Mouse (Mus musculus) testis, postnatal 14 days (tissue): ENCODE results near the gene Gm7534.

Experiments used
- DNase-seq: peaks from one replicate; pipeline ENCODE4 v3.0.0; 2021; ENCODE audit warnings: low spot score

Gm7534 gene

GRCm38 (mm10) chr4:134202904-134203303 lies at the start of gene Gm7534:
Gene Gm7534 (minus strand): TSS chr4:134203004.
- DNase-seq: no peak

GRCm38 (mm10) chr4:134252131-134252910 lies 49.5 kb upstream of the Gm7534 start:
- no peak for DNase-seq

- no peak for DNase-seq
Measured at GRCm38 (mm10) chr4:134251241-134252130, 48.7 kb upstream of the Gm7534 start.

DNA sequence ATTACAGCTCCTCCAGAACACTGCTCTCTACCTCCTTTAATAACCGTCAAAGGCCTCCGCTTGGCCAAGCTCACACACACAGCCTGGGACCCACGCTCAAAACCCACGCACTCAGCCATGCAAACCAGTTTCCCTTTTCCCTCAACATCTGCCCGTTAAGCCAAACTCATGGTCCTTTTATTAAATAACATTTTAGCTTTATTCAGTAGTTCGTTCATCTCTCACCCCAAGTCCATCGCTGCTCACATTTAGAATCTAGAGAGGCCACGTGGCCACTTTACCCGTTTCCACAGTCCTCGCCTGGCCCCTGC lies 48.1 kb upstream of the Gm7534 start:
- DNase-seq: no peak

DNA sequence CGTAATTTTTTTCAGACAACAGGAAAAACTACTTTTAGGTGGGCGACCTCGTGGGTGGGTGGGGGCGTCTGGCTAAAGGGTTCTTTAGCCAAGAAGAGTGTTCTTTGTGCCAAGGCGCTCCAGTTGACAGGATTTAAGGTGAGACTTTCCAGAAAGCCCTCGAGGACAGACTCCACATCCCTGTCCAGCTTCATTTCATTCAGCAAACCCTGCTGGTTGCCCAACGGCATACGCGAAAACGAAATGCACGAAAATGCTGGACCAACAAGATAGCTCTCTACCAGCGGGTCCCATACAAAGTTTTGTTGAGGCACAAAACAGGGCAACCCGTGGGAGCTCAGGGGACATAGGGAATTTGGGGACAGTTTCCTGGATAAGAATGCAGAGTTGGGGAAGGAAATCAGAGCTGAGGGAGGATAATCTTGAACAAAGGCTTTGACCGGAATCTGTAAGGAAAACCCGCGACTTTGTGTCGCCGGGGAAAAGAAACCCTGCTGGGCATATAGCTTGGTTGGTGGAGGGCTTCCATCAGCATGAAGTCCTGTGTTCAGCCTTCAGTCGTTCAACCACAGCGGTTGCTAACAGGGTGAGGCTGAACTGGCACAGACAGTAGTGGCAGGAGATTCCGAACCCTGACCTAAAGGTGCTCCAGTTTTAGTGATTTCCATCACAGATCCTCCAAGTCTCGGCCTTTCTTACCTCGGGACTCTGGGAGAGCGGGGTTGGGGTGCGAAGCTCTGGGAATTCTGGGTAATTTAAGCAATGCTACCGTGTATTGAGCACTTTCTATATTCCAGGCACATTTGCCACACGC lies 47.5 kb upstream of the Gm7534 start:
- no peak for DNase-seq

DNA sequence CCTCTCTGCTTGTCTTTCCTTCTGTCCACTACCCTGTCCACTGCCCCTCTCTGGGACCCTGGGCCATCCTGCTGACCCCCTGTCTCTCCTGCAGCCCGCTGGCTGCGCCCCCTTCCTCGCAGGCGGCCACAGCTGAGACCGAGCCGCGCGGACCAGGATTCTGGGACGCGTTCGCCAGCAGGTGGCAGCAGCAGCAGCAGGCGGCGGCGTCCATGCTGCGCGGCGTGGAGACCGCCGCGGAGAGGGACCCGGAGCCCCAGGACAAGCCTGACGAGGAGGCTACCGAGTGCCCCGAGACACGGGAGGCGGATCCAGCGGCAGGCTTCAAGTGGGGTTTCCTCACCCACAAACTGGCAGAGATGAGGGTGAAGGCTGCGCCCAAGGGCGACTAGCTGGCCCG lies 46.8 kb upstream of the Gm7534 start:
- DNase-seq: peak; percentile 68

DNA sequence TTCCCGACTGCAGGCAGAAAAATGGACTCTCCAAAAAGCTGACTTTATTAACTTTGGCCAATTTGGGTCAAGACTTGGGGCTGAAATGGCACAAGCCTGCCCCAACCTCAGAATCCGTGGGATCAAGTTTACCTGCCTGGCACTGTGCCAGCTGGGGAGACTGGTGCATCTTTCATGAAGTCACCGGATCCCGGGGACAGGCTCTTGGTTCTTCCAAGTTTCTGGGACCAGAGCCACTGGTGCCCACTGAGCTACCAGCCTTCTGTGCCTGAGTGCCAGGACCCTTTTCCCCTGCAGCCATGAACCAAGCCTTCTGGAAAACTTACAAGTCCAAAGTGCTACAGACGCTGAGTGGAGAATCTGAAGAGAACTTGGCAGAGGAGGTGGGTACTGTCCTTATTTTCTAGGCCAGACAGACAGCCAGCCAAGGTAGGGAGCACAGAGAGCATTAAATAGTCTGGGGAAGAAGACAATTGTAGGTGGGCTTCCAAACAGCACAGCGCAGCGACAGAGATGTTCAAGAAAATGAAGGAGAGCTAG lies 44.0 kb upstream of the Gm7534 start, which contains the start of gene Gm30191:
Gm30191 (plus strand) TSS at position 217 of the 540 bp plus-strand sequence.
- no peak for DNase-seq

DNA sequence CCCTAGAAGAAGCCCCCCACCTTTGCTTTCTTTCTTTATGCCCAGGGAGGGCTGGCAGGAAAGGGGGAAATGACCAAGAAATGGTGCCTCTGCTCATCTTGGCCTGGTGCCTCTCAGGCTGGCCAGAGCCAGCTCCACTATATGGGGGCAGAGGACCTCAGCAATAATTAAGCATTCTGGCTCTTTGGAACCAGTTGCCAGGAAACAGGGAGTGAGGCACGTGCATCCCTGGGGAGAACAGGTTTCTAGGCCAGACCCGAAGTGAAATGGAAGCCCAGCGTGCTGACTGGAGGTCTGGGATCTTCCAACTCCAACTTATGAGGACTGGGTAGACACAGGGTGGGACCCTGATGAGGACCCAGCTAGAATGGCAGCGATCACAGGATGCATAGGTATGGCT lies 43.5 kb upstream of the Gm7534 start:
- DNase-seq: no peak

- peak; percentile 95 for DNase-seq
Measured at GRCm38 (mm10) chr4:134245148-134245843, 42.5 kb upstream of the Gm7534 start, which contains the start of gene Zfp593. Gene Zfp593 (minus strand): TSS chr4:134245592.

DNA sequence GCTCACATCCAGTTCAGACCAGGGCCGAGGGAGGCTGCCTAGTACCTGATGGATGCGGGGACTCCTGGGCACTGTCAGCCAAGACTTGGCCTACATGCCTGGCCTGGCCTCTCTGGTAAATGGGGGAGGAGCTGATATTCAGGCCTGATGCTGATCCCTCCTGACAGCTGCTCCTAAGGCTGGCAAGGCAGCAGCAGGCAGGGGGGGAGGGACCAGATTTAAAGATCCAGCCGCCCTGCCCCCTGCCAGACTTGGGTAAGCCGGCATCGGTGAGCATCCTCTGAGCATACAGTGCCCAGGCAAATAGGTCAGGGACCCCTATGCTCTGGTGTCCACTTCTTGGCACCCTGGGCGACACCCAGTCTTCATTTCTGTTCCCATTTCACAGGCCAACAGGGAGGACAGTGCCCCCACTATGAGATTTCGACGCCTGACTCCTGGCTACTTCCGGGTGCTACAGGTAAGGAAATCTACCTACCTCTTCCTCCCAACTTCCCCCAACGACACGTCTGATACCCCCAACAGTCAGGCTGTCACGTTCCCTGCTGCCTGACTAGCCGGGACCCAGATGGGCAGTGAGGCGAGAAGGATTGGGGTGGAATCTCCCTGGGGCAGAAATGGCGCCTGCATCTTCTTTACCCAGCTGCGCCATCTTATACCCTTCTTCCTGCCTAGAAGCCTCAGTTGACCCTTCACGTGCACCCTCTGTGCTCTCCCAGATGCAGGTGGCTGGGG lies 40.9 kb upstream of the Gm7534 start, which contains the start of gene E130218I03Rik:
E130218I03Rik (plus strand) TSS at position 147 of the 735 bp plus-strand sequence.
- DNase-seq: no peak

- no peak for DNase-seq
Measured at GRCm38 (mm10) chr4:134238686-134239085, 35.9 kb upstream of the Gm7534 start.

- peak; percentile 67 for DNase-seq
Measured at GRCm38 (mm10) chr4:134238279-134238651, 35.5 kb upstream of the Gm7534 start, which contains the start of gene Cnksr1. Gene Cnksr1 (minus strand): TSS chr4:134238399.

GRCm38 (mm10) chr4:134237582-134238278 lies 34.9 kb upstream of the Gm7534 start:
- no peak for DNase-seq

DNA sequence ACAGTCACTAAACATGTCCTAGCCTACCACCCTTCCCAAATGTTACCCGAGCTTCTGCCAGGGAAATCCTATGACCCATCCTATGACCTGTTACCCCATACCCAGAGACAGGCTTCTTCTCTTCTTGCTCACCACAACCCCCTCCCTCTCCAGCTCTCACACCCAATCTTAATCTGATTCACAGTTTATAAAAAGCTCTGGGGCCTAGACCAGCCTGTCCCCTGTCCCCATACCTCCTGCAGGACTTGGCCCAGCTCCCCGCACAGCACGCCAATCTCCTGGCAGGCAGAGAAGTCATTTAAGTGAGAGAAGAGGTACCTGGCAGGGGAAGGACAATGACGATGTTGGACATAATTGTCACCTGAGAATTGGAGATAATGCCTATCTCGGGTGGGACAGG lies 32.1 kb upstream of the Gm7534 start:
- DNase-seq: no peak

- DNase-seq: no peak
Measured at GRCm38 (mm10) chr4:134230431-134230830, 27.6 kb upstream of the Gm7534 start.

GRCm38 (mm10) chr4:134227194-134227593 lies 24.4 kb upstream of the Gm7534 start, which contains the start of gene Catsper4:
Gene Catsper4 (minus strand): TSS chr4:134227383.
- DNase-seq: no peak

DNA sequence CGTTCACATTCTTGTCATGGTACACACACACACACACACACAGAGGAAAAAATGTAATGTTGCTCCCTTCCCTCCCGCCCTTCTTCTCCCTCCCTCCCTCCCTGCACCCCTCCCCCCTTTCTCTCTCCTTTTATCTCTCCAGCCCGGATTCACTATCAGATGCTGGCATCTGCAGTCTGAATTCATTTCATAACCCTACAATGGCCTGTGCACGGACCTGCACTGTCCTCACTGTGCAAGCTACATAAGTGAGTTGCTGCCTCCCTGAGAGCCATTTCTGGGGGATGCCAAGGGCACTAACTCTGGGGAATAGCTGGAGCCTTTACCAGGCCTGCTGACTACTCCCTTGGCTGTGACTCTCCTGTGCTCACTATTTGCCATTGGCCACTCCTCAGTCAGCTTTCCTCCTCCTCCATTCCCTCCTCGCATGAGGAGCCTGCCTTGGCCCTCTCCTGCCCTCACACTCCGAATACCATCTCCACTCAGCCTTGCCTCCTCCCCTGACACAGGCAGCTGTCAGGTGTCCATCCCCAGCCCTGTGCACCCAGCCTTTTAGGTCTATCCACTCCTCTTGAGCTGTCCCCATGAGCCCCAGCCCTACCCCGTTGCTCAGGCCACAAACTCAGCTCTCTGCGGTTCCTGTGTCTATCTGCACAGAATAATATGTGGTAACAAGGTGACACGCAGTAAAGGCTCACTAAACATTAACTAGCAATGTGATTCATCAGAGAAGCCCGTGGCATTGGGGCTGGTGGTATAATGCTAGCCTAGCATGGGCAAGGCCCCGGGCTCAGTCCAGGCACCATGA lies 20.2 kb upstream of the Gm7534 start:
- DNase-seq: no peak

DNA sequence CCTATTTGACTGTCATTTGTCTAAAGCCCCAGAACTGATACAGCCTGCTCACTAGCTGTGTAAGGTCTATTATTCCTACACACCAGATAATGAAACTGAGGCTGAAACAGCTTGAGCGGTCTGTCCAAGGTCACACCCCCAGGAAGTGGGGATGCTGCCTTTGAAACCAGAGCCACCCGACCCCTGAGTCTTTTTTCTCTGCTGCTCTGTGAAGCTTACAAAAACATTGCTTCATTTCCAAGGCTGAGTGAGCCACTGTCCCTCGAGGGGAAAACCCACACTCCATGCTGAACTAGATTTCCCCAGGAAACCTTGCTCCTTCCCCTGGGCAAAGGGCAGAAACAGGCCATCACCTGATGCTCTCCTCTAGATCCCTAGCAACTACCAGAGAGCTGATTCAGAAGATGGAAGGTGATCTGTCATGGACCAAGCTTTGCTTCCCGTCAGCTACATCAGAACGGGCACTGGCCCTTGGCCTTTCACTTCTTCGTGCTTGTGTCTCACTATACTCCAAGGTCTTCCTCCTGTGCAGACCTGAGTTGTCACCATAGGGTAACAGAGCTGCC lies 3.8 kb upstream of the Gm7534 start:
- DNase-seq: no peak
